Mouse (Mus musculus) stomach, postnatal 0 days (tissue): Measurements from ENCODE around the gene Psmb3. TPM values are rescaled to one million over a fixed set of nuclear protein-coding genes. Genes with fewer than 3 reads are reported as not detected.

Experiments used
- ATAC-seq: fragments of 200-750 bp; cut with Nextera tagmentation; 2 replicates; pipeline ENCODE4 v1.8.0; 2017; ENCODE audit not compliant: low FRiP score, low TSS enrichment
- DNase-seq: peaks from one replicate; pipeline ENCODE4 v3.0.0-alpha.2; 2016; ENCODE audit warnings: low spot score
- H3K27ac ChIP-seq: fragments of 300-500 bp; sonication (generic); replicated peaks from 2 replicates; pipeline ENCODE4 v1.5.1; 2014; ENCODE audit warnings: mild to moderate bottlenecking, control low read depth
- H3K27me3 ChIP-seq: fragments of 300-500 bp; sonication (generic); 2 replicates; pipeline ENCODE4 v1.6.1; 2014; ENCODE audit warnings: low read length; ENCODE audit not compliant: control insufficient read depth, insufficient read depth
- H3K36me3 ChIP-seq: fragments of 300-500 bp; sonication (generic); 2 replicates; pipeline ENCODE4 v1.6.1; 2014; ENCODE audit warnings: low read length, mixed read lengths; ENCODE audit not compliant: control insufficient read depth, insufficient read depth
- H3K4me1 ChIP-seq: fragments of 300-500 bp; sonication (generic); replicated peaks from 2 replicates; pipeline ENCODE4 v1.6.1; 2014; ENCODE audit warnings: antibody characterized with exemption; ENCODE audit not compliant: control insufficient read depth, insufficient read depth
- H3K4me2 ChIP-seq: fragments of 300-500 bp; sonication (generic); replicated peaks from 2 replicates; pipeline ENCODE4 v1.6.1; 2014; ENCODE audit warnings: low read depth, mild to moderate bottlenecking, control low read depth, moderate library complexity
- H3K4me3 ChIP-seq: fragments of 300-500 bp; sonication (generic); 2 replicates; pipeline ENCODE4 v1.5.1; 2014; ENCODE audit warnings: low read depth, low read length, control low read depth
- H3K9ac ChIP-seq: fragments of 300-500 bp; sonication (generic); 2 replicates; pipeline ENCODE4 v1.6.1; 2014; ENCODE audit warnings: mild to moderate bottlenecking, low read length, control low read depth, mixed read lengths
- H3K9me3 ChIP-seq: fragments of 300-500 bp; sonication (generic); 2 replicates; pipeline ENCODE4 v1.6.1; 2016; ENCODE audit warnings: low read length; ENCODE audit not compliant: control insufficient read depth
- CTCF ChIP-seq: IDR thresholded peaks from 2 replicates; pipeline ENCODE4 v1.5.1; 2016; ENCODE audit warnings: antibody characterized with exemption, low read depth, mild to moderate bottlenecking, moderate library complexity
- EP300 ChIP-seq: optimal IDR thresholded peaks from 2 replicates; pipeline ENCODE3; 2016; ENCODE audit warnings: antibody characterized with exemption
- WGBS: fragments of 180-500 bp; shearing (Covaris S2); extraction: QIAGEN DNeasy Blood & Tissue Kit; methylation state at CpG from one replicate; pipeline ENCODE4 v1.1.7; 2014; 5-methylcytosine and 5-hydroxymethylcytosine counted together
- polyA plus RNA-seq: library from polyadenylated mRNA; unstranded; fragments of >200 nt; fragmentation: Nextera tagmentation; extraction: Ambion mirVana; gene quantifications from 2 replicates; pipeline ENCODE4 v1.2.1, GENCODE M21; 2015

Gene Psmb3
- polyA plus RNA-seq, 1 experiment from 2014 or later = 438 TPM

GRCm38 (mm10) chr11:97698741-97699611, 4.2 kb upstream of the Psmb3 start:
- H3K4me3 ChIP-seq = peak overlapping the region; percentile 91
- peaks cover 8% of the 10 kb centered on the region; the same call in 1 of the 2 replicates for H3K4me1 ChIP-seq
- H3K9me3 ChIP-seq = no peaks in the 10 kb centered on the region
- H3K27me3 ChIP-seq = no peaks in the 10 kb centered on the region
- WGBS = under 1% methylated on average over 55 of the region's 63 CpGs
- H3K36me3 ChIP-seq = no peaks in the 10 kb centered on the region; the same call in 1 of the 2 replicates
- DNase-seq = peak; percentile 90
- H3K4me2 ChIP-seq = peak overlapping the region; percentile 93
- H3K27ac ChIP-seq = peak overlapping the region; percentile 99
- ATAC-seq = no peak
- H3K9ac ChIP-seq = peak overlapping the region; percentile 91
- TF ChIP-seq EP300 (no peak), CTCF (peak; percentile 70)

GRCm38 (mm10) chr11:97699626-97700002, 3.6 kb upstream of the Psmb3 start:
- peaks cover 8% of the 10 kb centered on the region; the same call in 1 of the 2 replicates for H3K4me1 ChIP-seq
- no peaks in the 10 kb centered on the region for H3K9me3 ChIP-seq
- DNase-seq (peak; percentile 95), ATAC-seq (peak; percentile 11; the same call in 1 of the 2 replicates)
- peak overlapping the region; percentile 93 for H3K4me2 ChIP-seq
- no peaks in the 10 kb centered on the region; the same call in 1 of the 2 replicates for H3K36me3 ChIP-seq
- H3K27me3 ChIP-seq = no peaks in the 10 kb centered on the region
- peak overlapping the region; percentile 91 for H3K4me3 ChIP-seq
- 0% methylated on average over 6 of the region's 9 CpGs for WGBS
- H3K27ac ChIP-seq = peak overlapping the region; percentile 99
- TF ChIP-seq CTCF = no peak
- TF ChIP-seq EP300 = no peak
- H3K9ac ChIP-seq = peak overlapping the region; percentile 91

- TF ChIP-seq CTCF (no peak), EP300 (no peak)
- DNase-seq (peak; percentile 84), ATAC-seq (peak; percentile 18; the same call in 1 of the 2 replicates)
- H3K27ac ChIP-seq = peak within 1 kb of the TSS; percentile 99
- H3K9ac ChIP-seq = peak within 1 kb of the TSS; percentile 91
- peak within 1 kb of the TSS; percentile 93 for H3K4me2 ChIP-seq
- no peaks in the 10 kb centered on the region; the same call in none of the 2 replicates for H3K36me3 ChIP-seq
- H3K4me3 ChIP-seq = peak within 1 kb of the TSS; percentile 91
- peaks cover 8% of the 10 kb centered on the region; the same call in 1 of the 2 replicates for H3K4me1 ChIP-seq
- H3K27me3 ChIP-seq = no peaks in the 10 kb centered on the region
- H3K9me3 ChIP-seq = no peaks in the 10 kb centered on the region
- WGBS = under 1% methylated on average over 76 of the region's 85 CpGs
Measured at GRCm38 (mm10) chr11:97700003-97700745, 3.0 kb upstream of the Psmb3 start, which contains the start of gene Pcgf2. Pcgf2 (minus strand) TSS chr11:97700497.

GRCm38 (mm10) chr11:97700746-97701580, 2.2 kb upstream of the Psmb3 start:
- TF ChIP-seq EP300 = no peak
- no peak for TF ChIP-seq CTCF
- Histone ChIP-seq H3K9me3 (no peaks in the 10 kb centered on the region), H3K36me3 (no peaks in the 10 kb centered on the region; the same call in none of the 2 replicates), H3K4me3 (peak overlapping the region; percentile 91), H3K9ac (peak overlapping the region; percentile 91), H3K4me2 (peak overlapping the region; percentile 93), H3K27ac (peak overlapping the region; percentile 99), H3K27me3 (no peaks in the 10 kb centered on the region), H3K4me1 (peaks cover 3% of the 10 kb centered on the region; the same call in 1 of the 2 replicates)
- ATAC-seq (no peak), DNase-seq (peak; percentile 56)
- 16% methylated on average over 30 of the region's 30 CpGs for WGBS
